Mouse (Mus musculus): ENCODE results near the gene Gsc. TPM values are rescaled to one million over a fixed set of nuclear protein-coding genes. Genes with fewer than 3 reads are reported as not detected.
A peak's percentile ranks its signal among the peaks of the same experiment; 100 is the strongest.
"Not testable (repeated sequence)": the region's sequence is repeated elsewhere in the genome, so short reads cannot be mapped to it uniquely, and the experiment has no call there.

Gsc gene
- polyA plus RNA-seq, 1 experiment from 2014 or later = 0.43 TPM

DNA sequence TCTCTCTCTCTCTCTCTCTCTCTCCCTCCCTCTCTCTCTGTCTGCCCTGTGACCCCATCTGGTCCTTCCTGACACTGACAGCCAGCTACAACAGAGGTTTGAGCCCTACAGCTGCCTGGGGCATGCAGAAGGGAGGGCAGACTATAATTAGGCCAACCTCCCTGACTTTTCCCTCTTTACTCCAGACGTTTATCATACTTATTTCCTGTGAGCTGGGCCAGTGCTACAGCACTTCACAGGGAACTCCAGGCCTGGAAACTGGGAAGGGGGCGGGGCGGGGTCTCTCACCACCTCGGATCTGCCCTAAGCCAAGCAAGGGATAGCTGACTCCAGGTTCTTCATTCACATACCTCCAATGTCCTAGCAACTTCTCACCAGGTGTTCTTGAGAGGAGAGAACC is 4.3 kb downstream of the Gsc start:
- Histone ChIP-seq H3K27ac (ENCODE audit: low read length) (no peak overlapping the region), H3K4me1 (ENCODE audit: control insufficient read depth, insufficient read depth, low read length) (peaks cover 23% of the 10 kb centered on the region), H3K27me3 (ENCODE audit: control insufficient read depth, insufficient read depth, low read length) (peaks cover 46% of the 10 kb centered on the region), H3K4me2 (ENCODE audit: low read depth, low read length) (no peak overlapping the region), H3K9ac (ENCODE audit: low read length) (no peak overlapping the region), H3K4me3 (ENCODE audit: low read length) (no peak overlapping the region), H3K36me3 (ENCODE audit: control insufficient read depth, insufficient read depth) (no peaks in the 10 kb centered on the region), H3K9me3 (replicated peaks; ENCODE audit: control insufficient read depth, low read length) (no peaks in the 10 kb centered on the region)
- ATAC-seq (replicated peaks; ENCODE audit: extremely low read depth, insufficient read depth, low FRiP score) = no peak
- WGBS = 5% methylated on average over 4 of the region's 4 CpGs

DNA sequence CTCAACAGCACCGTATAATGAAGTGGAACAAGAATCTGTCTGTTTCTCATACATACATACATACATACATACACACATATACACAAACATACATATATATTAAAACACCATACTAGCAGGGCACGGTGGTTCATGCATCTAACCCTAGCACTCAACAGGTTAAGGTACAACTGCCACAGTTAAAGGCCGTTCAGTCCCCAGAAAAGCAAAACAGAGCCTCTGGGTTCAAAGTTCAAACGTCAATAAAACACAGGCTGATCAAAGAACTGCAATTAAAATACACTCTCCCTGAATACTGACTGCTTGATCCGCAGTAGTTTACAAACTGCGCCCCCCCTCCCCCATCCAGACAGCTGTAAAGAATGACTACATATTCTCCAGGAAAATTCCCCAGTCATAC is 5.8 kb downstream of the Gsc start:
- H3K4me2 ChIP-seq (ENCODE audit: low read depth, low read length) = no peak overlapping the region
- no peaks in the 10 kb centered on the region for H3K36me3 ChIP-seq (ENCODE audit: control insufficient read depth, insufficient read depth)
- H3K27ac ChIP-seq (ENCODE audit: low read length) = no peak overlapping the region
- H3K4me1 ChIP-seq (ENCODE audit: control insufficient read depth, insufficient read depth, low read length) = peaks cover 12% of the 10 kb centered on the region
- peaks cover 36% of the 10 kb centered on the region for H3K27me3 ChIP-seq (ENCODE audit: control insufficient read depth, insufficient read depth, low read length)
- H3K9me3 ChIP-seq (replicated peaks; ENCODE audit: control insufficient read depth, low read length) = no peaks in the 10 kb centered on the region
- 65% methylated on average over 6 of the region's 6 CpGs for WGBS
- H3K4me3 ChIP-seq (ENCODE audit: low read length) = no peak overlapping the region
- ATAC-seq (replicated peaks; ENCODE audit: extremely low read depth, insufficient read depth, low FRiP score) = no peak
- no peak overlapping the region for H3K9ac ChIP-seq (ENCODE audit: low read length)

DNA sequence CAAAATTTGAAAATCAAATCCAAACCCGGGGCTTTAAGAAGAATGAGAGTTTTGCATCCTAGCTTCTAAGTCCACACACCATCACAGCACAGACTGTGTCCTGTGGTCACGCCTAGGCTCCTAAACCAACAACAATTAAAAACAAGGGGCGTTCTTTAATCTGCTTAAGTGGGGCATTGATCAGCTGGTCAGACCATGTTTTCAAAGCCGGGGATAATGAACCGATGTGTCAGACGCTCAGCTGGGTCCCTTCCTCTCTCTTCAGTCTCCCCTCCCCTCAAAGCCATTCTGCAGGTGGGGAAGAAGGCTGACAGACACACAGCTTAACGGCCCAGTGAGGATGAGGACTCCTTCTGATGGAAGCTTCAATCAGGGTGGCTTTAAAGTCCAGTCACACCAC is 6.2 kb downstream of the Gsc start:
- peaks cover 31% of the 10 kb centered on the region for H3K27me3 ChIP-seq (ENCODE audit: control insufficient read depth, insufficient read depth, low read length)
- H3K36me3 ChIP-seq (ENCODE audit: control insufficient read depth, insufficient read depth) = no peaks in the 10 kb centered on the region
- 52% methylated on average over 7 of the region's 7 CpGs for WGBS
- H3K9ac ChIP-seq (ENCODE audit: low read length) = no peak overlapping the region
- H3K4me1 ChIP-seq (ENCODE audit: control insufficient read depth, insufficient read depth, low read length) = peaks cover 10% of the 10 kb centered on the region
- H3K27ac ChIP-seq (ENCODE audit: low read length) = no peak overlapping the region
- no peak overlapping the region for H3K4me2 ChIP-seq (ENCODE audit: low read depth, low read length)
- ATAC-seq (replicated peaks; ENCODE audit: extremely low read depth, insufficient read depth, low FRiP score) = no peak
- no peak overlapping the region for H3K4me3 ChIP-seq (ENCODE audit: low read length)
- no peaks in the 10 kb centered on the region for H3K9me3 ChIP-seq (replicated peaks; ENCODE audit: control insufficient read depth, low read length)

DNA sequence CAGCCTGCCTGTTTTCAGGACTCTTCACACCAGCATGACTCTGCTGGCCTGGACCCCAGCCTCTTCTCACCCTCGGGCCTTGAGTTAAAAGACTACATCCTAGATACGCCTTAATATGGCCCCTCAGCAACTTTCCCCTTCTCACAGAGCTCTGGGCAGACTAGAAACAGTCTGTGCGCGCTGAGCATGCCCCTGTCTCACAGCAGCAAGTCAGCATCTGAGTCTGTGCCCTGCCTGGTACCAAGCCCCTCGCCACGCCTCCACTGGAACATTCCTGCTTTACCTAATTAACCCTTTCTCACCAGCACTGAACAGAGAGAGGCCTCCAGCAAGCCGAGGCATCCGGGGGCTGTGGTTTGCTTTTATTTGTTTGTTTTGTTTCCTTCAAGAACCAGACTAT is 11.8 kb downstream of the Gsc start:
- Histone ChIP-seq H3K27ac (ENCODE audit: low read length) (no peak overlapping the region), H3K4me2 (ENCODE audit: low read depth, low read length) (no peak overlapping the region), H3K36me3 (ENCODE audit: control insufficient read depth, insufficient read depth) (no peaks in the 10 kb centered on the region), H3K9ac (ENCODE audit: low read length) (no peak overlapping the region), H3K4me1 (ENCODE audit: control insufficient read depth, insufficient read depth, low read length) (no peaks in the 10 kb centered on the region), H3K4me3 (ENCODE audit: low read length) (no peak overlapping the region), H3K27me3 (ENCODE audit: control insufficient read depth, insufficient read depth, low read length) (peaks cover 4% of the 10 kb centered on the region), H3K9me3 (replicated peaks; ENCODE audit: control insufficient read depth, low read length) (no peaks in the 10 kb centered on the region)
- ATAC-seq (replicated peaks; ENCODE audit: extremely low read depth, insufficient read depth, low FRiP score) = no peak
- 49% methylated on average over 8 of the region's 8 CpGs for WGBS

DNA sequence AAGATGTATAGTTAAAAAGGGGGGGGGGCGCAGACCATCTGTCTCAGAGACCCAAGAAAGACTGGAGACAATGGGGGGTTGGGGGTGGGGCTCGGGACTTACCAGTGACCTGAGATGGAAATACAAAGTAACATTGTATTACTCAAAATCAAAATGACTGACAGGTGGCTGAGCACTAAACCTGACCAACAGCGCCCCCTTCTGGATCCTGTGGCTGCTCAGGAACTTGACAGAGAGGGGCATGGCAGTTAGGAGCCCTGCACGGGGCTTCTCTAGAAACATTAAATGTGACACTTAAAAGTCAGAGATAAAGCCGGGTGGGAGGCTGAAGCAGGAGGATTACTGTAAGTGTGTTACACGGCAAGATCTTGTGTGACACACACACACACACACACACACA is 13.8 kb downstream of the Gsc start:
- H3K4me3 ChIP-seq (ENCODE audit: low read length) = no peak overlapping the region
- no peaks in the 10 kb centered on the region for H3K36me3 ChIP-seq (ENCODE audit: control insufficient read depth, insufficient read depth)
- no peak for ATAC-seq (replicated peaks; ENCODE audit: extremely low read depth, insufficient read depth, low FRiP score)
- H3K27ac ChIP-seq (ENCODE audit: low read length) = no peak overlapping the region
- 63% methylated on average over 6 of the region's 6 CpGs for WGBS
- H3K9me3 ChIP-seq (replicated peaks; ENCODE audit: control insufficient read depth, low read length) = peaks cover 3% of the 10 kb centered on the region
- H3K9ac ChIP-seq (ENCODE audit: low read length) = no peak overlapping the region
- no peaks in the 10 kb centered on the region for H3K4me1 ChIP-seq (ENCODE audit: control insufficient read depth, insufficient read depth, low read length)
- H3K27me3 ChIP-seq (ENCODE audit: control insufficient read depth, insufficient read depth, low read length) = peaks cover 4% of the 10 kb centered on the region
- no peak overlapping the region for H3K4me2 ChIP-seq (ENCODE audit: low read depth, low read length)

DNA sequence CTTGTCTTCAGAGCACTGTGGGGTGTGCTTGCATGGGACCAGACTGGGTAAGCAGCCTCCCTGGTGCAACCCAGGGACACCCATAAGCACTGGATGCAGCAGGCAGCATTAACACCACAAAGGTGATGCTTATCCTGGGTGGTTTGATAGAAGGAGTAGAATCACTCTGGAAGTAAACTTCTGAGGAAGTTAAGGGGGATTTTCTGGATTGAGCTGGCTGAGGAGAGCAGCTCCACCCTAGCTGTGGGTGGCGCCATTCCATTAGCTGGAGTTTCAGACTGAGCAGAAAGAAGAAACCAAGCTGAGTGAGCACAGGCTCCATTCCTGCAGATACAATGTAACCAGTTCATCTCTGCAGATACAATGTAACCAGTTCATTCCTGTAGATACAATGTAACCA is 20.1 kb downstream of the Gsc start:
- 60% methylated on average over 1 of the region's 1 CpGs for WGBS
- Histone ChIP-seq H3K36me3 (ENCODE audit: control insufficient read depth, insufficient read depth) (no peaks in the 10 kb centered on the region), H3K27me3 (ENCODE audit: control insufficient read depth, insufficient read depth, low read length) (no peaks in the 10 kb centered on the region), H3K4me3 (ENCODE audit: low read length) (no peak overlapping the region), H3K27ac (ENCODE audit: low read length) (no peak overlapping the region), H3K9ac (ENCODE audit: low read length) (no peak overlapping the region), H3K9me3 (replicated peaks; ENCODE audit: control insufficient read depth, low read length) (peaks cover 3% of the 10 kb centered on the region), H3K4me2 (ENCODE audit: low read depth, low read length) (no peak overlapping the region), H3K4me1 (ENCODE audit: control insufficient read depth, insufficient read depth, low read length) (no peaks in the 10 kb centered on the region)
- ATAC-seq (replicated peaks; ENCODE audit: extremely low read depth, insufficient read depth, low FRiP score) = no peak

DNA sequence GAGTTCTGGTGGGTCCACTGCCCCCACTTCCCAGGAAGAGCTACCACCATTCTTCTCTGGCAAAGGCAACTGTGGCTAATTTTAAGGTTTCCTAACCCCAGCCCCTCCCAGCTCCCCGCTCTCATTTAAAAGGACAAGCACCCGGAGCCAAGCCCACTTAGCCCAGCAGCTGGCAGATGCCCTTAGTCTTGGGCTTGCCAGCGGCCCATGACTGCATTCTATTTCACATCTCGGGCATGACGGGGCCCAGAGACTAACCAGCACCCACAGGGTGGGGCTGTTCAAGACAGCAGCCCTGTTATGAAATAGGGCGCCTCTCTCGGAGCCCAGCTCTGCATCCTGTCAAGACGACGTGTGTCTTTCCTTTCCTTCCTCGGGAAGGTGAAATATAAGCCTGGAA is 22.9 kb downstream of the Gsc start:
- Histone ChIP-seq H3K4me2 (ENCODE audit: low read depth, low read length) (no peak overlapping the region), H3K9ac (ENCODE audit: low read length) (no peak overlapping the region), H3K4me3 (ENCODE audit: low read length) (no peak overlapping the region), H3K36me3 (ENCODE audit: control insufficient read depth, insufficient read depth) (no peaks in the 10 kb centered on the region), H3K27ac (ENCODE audit: low read length) (no peak overlapping the region), H3K27me3 (ENCODE audit: control insufficient read depth, insufficient read depth, low read length) (peaks cover 3% of the 10 kb centered on the region; the same call in 1 of the 2 replicates), H3K4me1 (ENCODE audit: control insufficient read depth, insufficient read depth, low read length) (no peaks in the 10 kb centered on the region), H3K9me3 (replicated peaks; ENCODE audit: control insufficient read depth, low read length) (peaks cover under 1% of the 10 kb centered on the region)
- 68% methylated on average over 10 of the region's 10 CpGs for WGBS
- ATAC-seq (replicated peaks; ENCODE audit: extremely low read depth, insufficient read depth, low FRiP score) = no peak

DNA sequence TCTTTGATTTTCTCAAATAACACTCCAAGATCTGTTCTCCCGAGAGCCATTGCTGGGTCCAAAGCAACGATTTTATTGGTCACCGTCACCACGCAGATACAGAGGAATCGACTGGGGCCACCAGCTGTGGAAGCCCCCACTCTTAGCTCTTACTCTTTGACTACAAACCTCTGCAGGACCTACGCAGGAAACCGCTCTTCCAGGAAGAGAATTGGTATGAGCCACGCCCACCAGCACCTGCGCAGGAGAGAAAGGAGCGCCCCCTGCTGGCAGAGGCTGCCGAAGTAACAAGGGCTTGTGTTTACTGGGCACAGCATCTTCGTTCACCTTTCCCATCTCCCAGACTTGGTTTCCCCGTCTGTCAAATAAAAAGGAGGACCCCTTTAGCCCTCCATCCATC is 25.0 kb downstream of the Gsc start:
- H3K27ac ChIP-seq (ENCODE audit: low read length) = no peak overlapping the region
- H3K4me2 ChIP-seq (ENCODE audit: low read depth, low read length) = no peak overlapping the region
- no peak for ATAC-seq (replicated peaks; ENCODE audit: extremely low read depth, insufficient read depth, low FRiP score)
- H3K9me3 ChIP-seq (replicated peaks; ENCODE audit: control insufficient read depth, low read length) = no peaks in the 10 kb centered on the region
- H3K9ac ChIP-seq (ENCODE audit: low read length) = no peak overlapping the region
- no peaks in the 10 kb centered on the region for H3K36me3 ChIP-seq (ENCODE audit: control insufficient read depth, insufficient read depth)
- H3K4me3 ChIP-seq (ENCODE audit: low read length) = peak overlapping the region; percentile 6; the same call in 1 of the 2 replicates
- 29% methylated on average over 13 of the region's 13 CpGs for WGBS
- no peaks in the 10 kb centered on the region for H3K4me1 ChIP-seq (ENCODE audit: control insufficient read depth, insufficient read depth, low read length)
- H3K27me3 ChIP-seq (ENCODE audit: control insufficient read depth, insufficient read depth, low read length) = peaks cover 3% of the 10 kb centered on the region

DNA sequence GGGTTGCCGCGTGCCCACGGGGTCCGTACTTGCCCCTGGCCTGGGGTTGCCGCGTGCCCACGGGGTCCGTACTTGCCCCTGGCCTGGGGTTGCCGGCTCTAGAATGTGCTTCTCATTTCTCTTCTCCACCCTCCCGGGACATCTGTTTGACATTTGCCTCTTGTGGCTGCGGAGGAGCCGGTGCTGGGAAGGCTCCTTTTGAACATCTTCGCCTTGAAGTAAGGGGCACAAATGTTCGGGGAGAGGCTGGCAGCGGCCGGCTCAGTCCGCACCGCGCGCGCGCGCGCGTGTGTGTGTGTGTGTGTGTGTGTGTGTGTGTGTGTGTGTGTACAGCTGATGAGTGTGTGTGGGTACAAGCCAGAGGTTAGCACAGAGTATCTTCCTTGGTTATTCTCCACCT is 26.1 kb downstream of the Gsc start:
- not testable (repeated sequence) for H3K4me2 ChIP-seq (ENCODE audit: low read depth, low read length); H3K4me3 ChIP-seq (ENCODE audit: low read length); ATAC-seq (replicated peaks; ENCODE audit: extremely low read depth, insufficient read depth, low FRiP score); H3K27ac ChIP-seq (ENCODE audit: low read length); H3K9me3 ChIP-seq (replicated peaks; ENCODE audit: control insufficient read depth, low read length); H3K36me3 ChIP-seq (ENCODE audit: control insufficient read depth, insufficient read depth); H3K9ac ChIP-seq (ENCODE audit: low read length); H3K4me1 ChIP-seq (ENCODE audit: control insufficient read depth, insufficient read depth, low read length); H3K27me3 ChIP-seq (ENCODE audit: control insufficient read depth, insufficient read depth, low read length)
- WGBS = 78% methylated on average over 25 of the region's 25 CpGs

DNA sequence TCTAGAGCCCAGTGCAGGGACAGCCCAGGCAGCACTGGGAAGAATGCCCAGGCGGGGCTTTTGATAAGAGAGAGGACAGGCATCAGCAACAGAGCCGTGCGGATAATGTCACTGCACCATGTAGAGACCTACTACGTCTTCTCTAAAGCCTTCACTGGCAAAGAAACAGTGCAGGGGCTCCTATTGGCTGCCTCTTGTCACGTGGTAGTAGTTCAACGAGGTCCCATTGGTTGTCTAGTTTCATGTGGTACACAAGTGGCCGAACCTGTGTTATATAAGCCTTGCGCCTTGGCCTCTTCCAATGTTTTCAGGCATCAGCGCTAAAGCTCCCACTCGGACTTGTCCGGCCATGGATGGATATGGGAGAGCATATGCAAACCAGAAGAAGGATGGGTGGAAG is 29.4 kb downstream of the Gsc start:
- Histone ChIP-seq H3K4me1 (ENCODE audit: control insufficient read depth, insufficient read depth, low read length) (no peaks in the 10 kb centered on the region), H3K9ac (ENCODE audit: low read length) (no peak overlapping the region), H3K36me3 (ENCODE audit: control insufficient read depth, insufficient read depth) (no peaks in the 10 kb centered on the region), H3K4me2 (ENCODE audit: low read depth, low read length) (no peak overlapping the region), H3K4me3 (ENCODE audit: low read length) (no peak overlapping the region), H3K27ac (ENCODE audit: low read length) (no peak overlapping the region), H3K27me3 (ENCODE audit: control insufficient read depth, insufficient read depth, low read length) (peaks cover 14% of the 10 kb centered on the region), H3K9me3 (replicated peaks; ENCODE audit: control insufficient read depth, low read length) (no peaks in the 10 kb centered on the region)
- WGBS = 70% methylated on average over 11 of the region's 11 CpGs
- no peak; the same call in 1 of the 2 replicates for ATAC-seq (replicated peaks; ENCODE audit: extremely low read depth, insufficient read depth, low FRiP score)

Measured in heart, embryonic 16.5 days (tissue).